31 mouse cellular contexts compared by ENCODE assay signal in genomic region chr1:92468891-92469290, GRCm38 (mm10). TPM values are rescaled to one million over a fixed set of nuclear protein-coding genes. Genes with fewer than 3 reads are reported as not detected.
A peak's percentile ranks its signal among the peaks of the same experiment; 100 is the strongest.
DNase-seq lines count a peak whose midpoint lies in the region; ATAC-seq and TF ChIP-seq lines count a peak whose summit lies in the region.
"Had no signal": no experiment of that assay in that cellular context is flagged by ENCODE, and none has a peak within 500 bp of the region (broad histone marks: within the 10 kb centered on the region; RNA-seq: fewer than 3 reads in every experiment).

No protein-coding gene starts in this region.

- 15% methylated on average over 4 of the region's 4 CpGs for WGBS in spleen, adult 2 months

- peaks cover 27% of the 10 kb centered on the region for H3K36me3 ChIP-seq in spleen, adult 2 months (ENCODE audit: control insufficient read depth, insufficient read depth, low read length)

- no peak overlapping the region for H3K4me3 ChIP-seq in spleen, adult 2 months (ENCODE audit: extremely low read depth, insufficient read depth, insufficient read length)
- H3K4me3 ChIP-seq: embryonic facial prominence, embryonic 15.5 days; heart, embryonic 15.5 days; intestine, embryonic 15.5 days; kidney, embryonic 15.5 days; limb, embryonic 15.5 days; liver, embryonic 15.5 days; lung, embryonic 15.5 days; myocyte; neural tube, embryonic 15.5 days had no signal

- no peaks in the 10 kb centered on the region for H3K27me3 ChIP-seq in spleen, adult 2 months (ENCODE audit: control insufficient read depth, insufficient read depth, low read length)
- H3K27me3 ChIP-seq: embryonic facial prominence, embryonic 15.5 days; heart, embryonic 15.5 days; intestine, embryonic 15.5 days; kidney, embryonic 15.5 days; limb, embryonic 15.5 days; liver, embryonic 15.5 days; lung, embryonic 15.5 days; neural tube, embryonic 15.5 days had no signal

- no peak for TF ChIP-seq POLR2A in spleen, adult 2 months (IDR thresholded peaks at IDR 0.05; ENCODE audit: low read depth, low read length)

- peaks cover 8% of the 10 kb centered on the region; the same call in 1 of the 2 replicates for H3K4me1 ChIP-seq in spleen, adult 2 months (ENCODE audit: control insufficient read depth, insufficient read depth, insufficient read length)

- DNase-seq in spleen, adult 2 months (ENCODE audit: low read depth in 1 of 2, low spot score in 2 of 2) = peak in 1 of 2 experiments; percentile 29
- DNase-seq in spleen, postnatal 10 days (ENCODE audit: low spot score in 2 of 2) = no peak
- peak; percentile 68 for DNase-seq in CD4-positive helper T cell, adult 2 months (ENCODE audit: low read depth, low spot score)
- peak; percentile 65 for DNase-seq in naive thymus-derived CD4-positive, alpha-beta T cell, adult 2 months (ENCODE audit: low read depth)
- no peak for DNase-seq in kidney, adult 8-10 months
- DNase-seq in gastrocnemius, adult 18-20 months (ENCODE audit: low spot score) = no peak
- DNase-seq: adrenal gland, postnatal 25 days; cerebellum, adult 9-11 months; forebrain, postnatal 0 days; heart, postnatal 4 days; left cerebral cortex, postnatal 4 days; lung, postnatal 36 days; midbrain, embryonic 14.5 days had no signal

- peak; percentile 41 for ATAC-seq in activated CD4-positive, CD25-positive, alpha-beta regulatory T cell, adult 4 months
- ATAC-seq: forebrain, postnatal 0 days; intestine, embryonic 15.5 days had no signal

- H3K27ac ChIP-seq in spleen, adult 2 months (ENCODE audit: insufficient read depth, low read length) = peak overlapping the region; percentile 49
- H3K27ac ChIP-seq: embryonic facial prominence, embryonic 15.5 days; heart, embryonic 15.5 days; hindbrain, embryonic 14.5 days; intestine, embryonic 15.5 days; kidney, embryonic 15.5 days; limb, embryonic 15.5 days; liver, embryonic 15.5 days; lung, embryonic 15.5 days; neural tube, embryonic 15.5 days had no signal

- no peak for TF ChIP-seq CTCF in spleen, adult 2 months (IDR thresholded peaks at IDR 0.05; ENCODE audit: extremely low read depth, insufficient read depth, insufficient read length, insufficient replicate concordance)

RNA-seq across cellular contexts. Expression of gene Ndufa10, which starts 4.8 kb away (rescaled TPM):
- 31.8 and 35.8 TPM in 2 replicates for polyA plus RNA-seq in spleen, adult 2 months (2012; rRNA removed)
- polyA plus RNA-seq in activated CD4-positive, CD25-positive, alpha-beta regulatory T cell, adult 4 months (2017; shearing (Covaris generic)) = 100 to 1,000 TPM; 175 to 212 TPM
- 100 to 1,000 TPM; 449 to 455 TPM for total RNA-seq in gastrocnemius, adult 18-20 months (2021)

RNA-seq across cellular contexts. Expression of gene Olfr1416, which starts 16.0 kb away (rescaled TPM):
- polyA plus RNA-seq in spleen, adult 2 months (2012; rRNA removed) = not detected in 2 replicates
- polyA plus RNA-seq in activated CD4-positive, CD25-positive, alpha-beta regulatory T cell, adult 4 months (2017; shearing (Covaris generic)) = under 1 TPM in 1 of 2 experiments, not detected in 1; 0.11 TPM
- total RNA-seq in gastrocnemius, adult 18-20 months (2021) = not detected
- total RNA-seq: adrenal gland, postnatal 25 days; common myeloid progenitor, adult 5-6 weeks; forebrain, postnatal 0 days; gastrocnemius, postnatal 4 days; heart, postnatal 4 days; layer of hippocampus, postnatal 10 days; left cerebral cortex, adult 8-10 months; left cerebral cortex, postnatal 4 days; megakaryocyte-erythroid progenitor cell, adult 5-6 weeks had no signal
- polyA plus RNA-seq: embryonic facial prominence, embryonic 15.5 days; forebrain, postnatal 0 days; heart, embryonic 15.5 days; hindbrain, embryonic 14.5 days; intestine, embryonic 15.5 days; kidney, embryonic 15.5 days; large intestine, adult 2 months; limb, embryonic 15.5 days; liver, embryonic 15.5 days; lung, embryonic 15.5 days; midbrain, embryonic 14.5 days; myocyte; neural tube, embryonic 15.5 days; stomach, embryonic 14.5 days had no signal

RNA-seq across cellular contexts. Expression of gene Olfr1415, which starts 27.0 kb away (rescaled TPM):
- not detected in 2 replicates for polyA plus RNA-seq in spleen, adult 2 months (2012; rRNA removed)
- not detected for polyA plus RNA-seq in activated CD4-positive, CD25-positive, alpha-beta regulatory T cell, adult 4 months (2017; shearing (Covaris generic))
- total RNA-seq in gastrocnemius, adult 18-20 months (2021) = not detected
- total RNA-seq: adrenal gland, postnatal 25 days; common myeloid progenitor, adult 5-6 weeks; forebrain, postnatal 0 days; gastrocnemius, postnatal 4 days; heart, postnatal 4 days; layer of hippocampus, postnatal 10 days; left cerebral cortex, adult 8-10 months; left cerebral cortex, postnatal 4 days; megakaryocyte-erythroid progenitor cell, adult 5-6 weeks had no signal
- polyA plus RNA-seq: embryonic facial prominence, embryonic 15.5 days; forebrain, postnatal 0 days; heart, embryonic 15.5 days; hindbrain, embryonic 14.5 days; intestine, embryonic 15.5 days; kidney, embryonic 15.5 days; large intestine, adult 2 months; limb, embryonic 15.5 days; liver, embryonic 15.5 days; lung, embryonic 15.5 days; midbrain, embryonic 14.5 days; myocyte; neural tube, embryonic 15.5 days; stomach, embryonic 14.5 days had no signal

RNA-seq across cellular contexts. Expression of gene Olfr1414, which starts 49.6 kb away (rescaled TPM):
- polyA plus RNA-seq in spleen, adult 2 months (2012; rRNA removed) = not detected in 2 replicates
- polyA plus RNA-seq in activated CD4-positive, CD25-positive, alpha-beta regulatory T cell, adult 4 months (2017; shearing (Covaris generic)) = not detected
- total RNA-seq in gastrocnemius, adult 18-20 months (2021) = not detected
- total RNA-seq: adrenal gland, postnatal 25 days; common myeloid progenitor, adult 5-6 weeks; forebrain, postnatal 0 days; gastrocnemius, postnatal 4 days; heart, postnatal 4 days; layer of hippocampus, postnatal 10 days; left cerebral cortex, adult 8-10 months; left cerebral cortex, postnatal 4 days; megakaryocyte-erythroid progenitor cell, adult 5-6 weeks had no signal
- polyA plus RNA-seq: embryonic facial prominence, embryonic 15.5 days; forebrain, postnatal 0 days; heart, embryonic 15.5 days; hindbrain, embryonic 14.5 days; intestine, embryonic 15.5 days; kidney, embryonic 15.5 days; large intestine, adult 2 months; limb, embryonic 15.5 days; liver, embryonic 15.5 days; lung, embryonic 15.5 days; midbrain, embryonic 14.5 days; myocyte; neural tube, embryonic 15.5 days; stomach, embryonic 14.5 days had no signal

Comparison
In these comparisons a context has a peak if more than half of its experiments do, and no peak if none do; other contexts are left out.
1. DNase-seq: peak in CD4-positive helper T cell, adult 2 months (single experiment) and naive thymus-derived CD4-positive, alpha-beta T cell, adult 2 months (single experiment); none in spleen, postnatal 10 days (0 of 2), kidney, adult 8-10 months (0 of 2) and gastrocnemius, adult 18-20 months (single experiment).